Mouse (Mus musculus): Measurements from ENCODE around the gene Sgms1. TPM values are rescaled to one million over a fixed set of nuclear protein-coding genes. Genes with fewer than 3 reads are reported as not detected.

Sgms1 gene
- polyA plus RNA-seq, 1 experiment = 10.8 TPM

DNA sequence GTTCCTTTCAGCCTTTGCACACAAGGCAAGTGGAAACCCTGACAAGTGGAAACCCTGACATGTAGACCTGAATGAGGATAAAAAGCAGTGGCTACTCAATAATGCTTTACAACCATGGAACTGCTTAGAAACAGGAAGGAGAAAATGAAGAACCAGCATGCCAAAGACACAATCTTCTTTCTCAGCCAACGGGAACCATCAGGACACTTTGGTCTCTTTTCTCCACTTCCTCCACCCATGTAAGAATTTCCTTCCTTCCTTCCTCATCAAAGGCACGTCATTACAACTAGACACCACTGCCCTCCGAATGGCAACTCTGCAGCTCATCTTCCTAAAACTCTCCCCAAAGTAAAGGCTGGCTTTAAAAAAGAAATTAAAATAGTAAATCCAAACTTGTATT is 59.3 kb downstream of the Sgms1 start:
- Histone ChIP-seq H3K36me3 (replicated peaks; ENCODE audit: low read length) (peaks cover 30% of the 10 kb centered on the region), H3K4me3 (replicated peaks) (no peak overlapping the region), H3K4me1 (peaks cover 92% of the 10 kb centered on the region), H3K9me3 (no peaks in the 10 kb centered on the region), H3K27me3 (replicated peaks) (no peaks in the 10 kb centered on the region)
- no peak for TF ChIP-seq FLI1 (IDR thresholded peaks at IDR 0.05; ENCODE audit: low read length)
- no peak for TF ChIP-seq GATA1 (IDR thresholded peaks at IDR 0.05; ENCODE audit: borderline replicate concordance, low read length)

DNA sequence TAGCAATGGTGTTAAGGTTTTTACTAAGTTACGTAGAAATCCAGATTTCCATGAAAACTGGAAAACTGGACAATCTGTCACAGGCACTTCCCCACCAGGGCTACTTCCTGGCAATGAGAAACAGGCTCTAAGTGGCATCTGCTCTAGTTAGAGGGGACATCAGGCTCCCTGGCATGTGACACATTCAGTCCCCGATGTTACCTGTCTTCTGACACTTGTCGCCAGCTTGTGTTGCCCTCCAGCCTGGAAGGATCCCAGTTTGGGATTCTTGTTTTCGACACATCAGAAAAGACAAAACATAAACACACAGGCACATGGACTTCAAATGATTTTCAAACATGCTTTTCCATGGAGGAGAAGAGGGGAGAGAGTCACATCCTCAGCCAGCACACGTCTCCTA is 60.0 kb downstream of the Sgms1 start:
- H3K27me3 ChIP-seq (replicated peaks) = no peaks in the 10 kb centered on the region
- peaks cover 30% of the 10 kb centered on the region for H3K36me3 ChIP-seq (replicated peaks; ENCODE audit: low read length)
- no peaks in the 10 kb centered on the region for H3K9me3 ChIP-seq
- no peak overlapping the region for H3K4me3 ChIP-seq (replicated peaks)
- peaks cover 94% of the 10 kb centered on the region for H3K4me1 ChIP-seq
- TF ChIP-seq GATA1 (IDR thresholded peaks at IDR 0.05; ENCODE audit: borderline replicate concordance, low read length) (no peak), FLI1 (IDR thresholded peaks at IDR 0.05; ENCODE audit: low read length) (no peak)

DNA sequence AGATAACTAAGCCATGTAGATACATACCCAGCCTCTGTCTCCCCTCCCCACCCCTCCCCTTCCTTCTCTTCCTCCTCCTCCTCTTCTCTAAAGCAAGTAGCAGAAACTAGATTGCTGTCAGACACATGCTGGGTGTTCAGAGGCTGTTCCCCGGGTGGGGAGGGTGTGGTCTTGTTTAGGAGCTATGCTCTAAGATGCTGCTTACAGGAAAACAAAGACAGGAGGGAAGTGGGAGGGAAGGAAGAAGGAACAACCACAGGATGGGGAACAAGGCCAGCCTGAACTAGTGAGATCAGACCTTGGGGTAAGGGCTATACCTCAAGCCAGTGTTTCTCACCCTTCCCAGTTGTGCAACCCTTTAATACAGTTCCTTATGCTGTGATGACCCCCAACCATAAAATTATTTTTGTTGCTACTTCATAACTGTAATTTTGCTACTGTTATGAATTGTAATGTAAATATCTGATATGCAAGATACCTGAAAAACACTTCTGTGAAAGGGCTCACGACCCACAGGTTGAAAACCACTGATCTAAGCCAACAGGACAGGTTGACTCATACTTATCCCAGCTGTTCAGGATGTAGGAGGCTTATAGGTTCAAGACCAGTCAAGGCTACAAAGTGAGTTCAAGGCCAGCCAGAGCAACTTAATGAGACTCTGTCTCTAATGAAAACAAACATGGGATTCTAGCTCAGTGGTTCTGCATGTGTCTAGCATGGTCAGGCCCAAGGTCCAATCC is 61.3 kb downstream of the Sgms1 start:
- Histone ChIP-seq H3K27me3 (replicated peaks) (no peaks in the 10 kb centered on the region), H3K9me3 (no peaks in the 10 kb centered on the region), H3K4me3 (replicated peaks) (no peak overlapping the region), H3K4me1 (peaks cover 95% of the 10 kb centered on the region), H3K36me3 (replicated peaks; ENCODE audit: low read length) (peaks cover 27% of the 10 kb centered on the region)
- TF ChIP-seq FLI1 (IDR thresholded peaks at IDR 0.05; ENCODE audit: low read length) (no peak), GATA1 (IDR thresholded peaks at IDR 0.05; ENCODE audit: borderline replicate concordance, low read length) (no peak)

DNA sequence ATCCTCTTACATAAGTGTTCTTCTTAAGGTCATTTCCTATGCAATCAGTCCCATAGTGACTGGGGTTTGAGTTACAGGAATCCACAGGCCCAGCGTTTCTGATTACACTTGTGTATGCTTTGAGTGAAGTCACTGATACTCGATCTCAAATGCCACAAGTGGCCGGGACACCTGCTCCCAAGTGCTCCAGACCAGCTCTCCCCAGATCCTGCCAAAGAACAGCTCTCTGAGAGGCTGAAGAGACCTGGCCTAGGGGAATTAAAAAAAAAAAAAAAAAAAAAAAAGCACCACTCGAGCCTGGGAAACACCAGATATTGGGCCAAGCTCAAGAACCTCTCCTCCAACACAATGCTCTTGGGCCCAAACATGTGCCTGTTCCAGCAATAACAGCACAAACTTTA is 62.9 kb downstream of the Sgms1 start:
- peaks cover 33% of the 10 kb centered on the region for H3K36me3 ChIP-seq (replicated peaks; ENCODE audit: low read length)
- TF ChIP-seq FLI1 (IDR thresholded peaks at IDR 0.05; ENCODE audit: low read length) (no peak), GATA1 (IDR thresholded peaks at IDR 0.05; ENCODE audit: borderline replicate concordance, low read length) (no peak)
- H3K27me3 ChIP-seq (replicated peaks) = no peaks in the 10 kb centered on the region
- peaks cover 96% of the 10 kb centered on the region for H3K4me1 ChIP-seq
- H3K9me3 ChIP-seq = no peaks in the 10 kb centered on the region
- H3K4me3 ChIP-seq (replicated peaks) = no peak overlapping the region

DNA sequence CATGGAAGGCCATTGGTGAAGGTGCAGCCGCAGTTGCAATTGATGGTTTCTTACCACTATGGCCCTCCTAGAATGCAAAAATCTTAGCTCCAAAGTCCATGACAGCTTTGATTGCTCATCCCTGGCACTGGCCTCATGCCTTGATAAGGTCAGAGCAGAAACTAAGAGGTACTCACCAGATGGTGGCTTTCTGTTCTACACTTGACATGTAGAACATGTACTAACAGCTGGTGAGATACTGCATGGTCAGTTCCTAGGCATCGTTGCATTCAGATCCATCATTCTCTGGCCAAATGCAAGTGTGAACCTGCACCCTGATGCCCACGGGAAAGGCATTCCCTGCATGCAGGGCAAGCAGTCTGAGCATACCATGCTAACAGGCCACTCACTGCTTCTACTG is 63.4 kb downstream of the Sgms1 start:
- Histone ChIP-seq H3K4me3 (replicated peaks) (no peak overlapping the region), H3K4me1 (peaks cover 97% of the 10 kb centered on the region), H3K36me3 (replicated peaks; ENCODE audit: low read length) (peaks cover 33% of the 10 kb centered on the region)

DNA sequence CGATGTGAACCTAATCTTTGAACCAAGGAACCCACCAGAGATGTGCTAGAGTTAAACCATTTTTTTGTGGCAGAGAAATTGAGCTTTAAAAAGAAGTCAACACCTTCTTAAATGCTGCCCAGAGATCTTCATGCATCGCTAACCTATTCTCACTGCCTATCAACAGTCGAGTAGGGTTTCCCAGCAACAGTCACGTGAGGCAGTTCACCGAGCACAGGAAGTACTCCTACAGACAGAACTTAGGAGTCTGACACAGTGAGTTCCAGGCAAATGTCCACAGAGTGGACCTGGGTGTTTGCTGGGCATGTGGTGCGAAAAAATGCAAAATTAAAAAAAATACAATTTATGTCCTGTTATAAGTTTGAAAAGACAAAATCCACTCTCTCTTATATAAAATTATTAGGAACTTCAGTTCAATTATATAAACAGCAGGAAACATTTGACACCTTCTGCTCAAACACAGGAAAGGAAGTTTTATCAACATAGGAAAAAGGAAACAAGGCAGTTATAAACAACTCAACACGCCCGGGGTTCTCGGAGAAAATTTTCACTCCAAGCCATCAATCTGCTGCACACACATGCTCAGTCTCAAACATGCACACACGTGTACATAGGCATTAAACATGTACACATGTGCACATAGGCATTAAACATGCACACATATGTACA is 64.3 kb downstream of the Sgms1 start:
- Histone ChIP-seq H3K4me1 (peaks cover 97% of the 10 kb centered on the region), H3K4me3 (replicated peaks) (peak overlapping the region; percentile 71), H3K36me3 (replicated peaks; ENCODE audit: low read length) (peaks cover 32% of the 10 kb centered on the region), H3K9me3 (no peaks in the 10 kb centered on the region), H3K27me3 (replicated peaks) (no peaks in the 10 kb centered on the region)
- TF ChIP-seq GATA1 (IDR thresholded peaks at IDR 0.05; ENCODE audit: borderline replicate concordance, low read length) (no peak), FLI1 (IDR thresholded peaks at IDR 0.05; ENCODE audit: low read length) (no peak)

More for the DNA sequence above, 63.4 kb downstream of the Sgms1 start:
- Histone ChIP-seq H3K9me3 (no peaks in the 10 kb centered on the region), H3K27me3 (replicated peaks) (no peaks in the 10 kb centered on the region)
- TF ChIP-seq FLI1 (IDR thresholded peaks at IDR 0.05; ENCODE audit: low read length) = no peak
- no peak for TF ChIP-seq GATA1 (IDR thresholded peaks at IDR 0.05; ENCODE audit: borderline replicate concordance, low read length)

DNA sequence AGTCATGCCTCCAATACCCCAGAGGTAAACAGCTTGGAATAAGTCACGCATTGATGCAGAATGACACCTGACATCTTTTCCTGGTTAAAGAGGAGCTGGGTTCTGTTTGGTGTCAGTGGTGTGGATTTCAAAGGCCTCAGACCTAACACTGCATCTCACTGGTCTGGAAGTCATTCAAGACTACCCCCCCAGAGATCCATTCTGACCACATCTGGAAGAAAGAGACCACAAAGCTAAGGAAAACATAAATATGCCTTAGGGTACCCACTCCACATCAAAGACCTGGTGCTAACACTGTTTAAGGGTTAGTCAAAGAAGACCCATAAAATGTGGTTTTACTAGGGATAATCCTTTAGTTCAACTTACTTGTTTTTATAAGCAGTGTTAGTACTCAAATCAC is 65.0 kb downstream of the Sgms1 start:
- Histone ChIP-seq H3K36me3 (replicated peaks; ENCODE audit: low read length) (peaks cover 35% of the 10 kb centered on the region), H3K27me3 (replicated peaks) (no peaks in the 10 kb centered on the region), H3K4me3 (replicated peaks) (no peak overlapping the region), H3K4me1 (peaks cover 97% of the 10 kb centered on the region), H3K9me3 (no peaks in the 10 kb centered on the region)
- no peak for TF ChIP-seq GATA1 (IDR thresholded peaks at IDR 0.05; ENCODE audit: borderline replicate concordance, low read length)
- no peak for TF ChIP-seq FLI1 (IDR thresholded peaks at IDR 0.05; ENCODE audit: low read length)

DNA sequence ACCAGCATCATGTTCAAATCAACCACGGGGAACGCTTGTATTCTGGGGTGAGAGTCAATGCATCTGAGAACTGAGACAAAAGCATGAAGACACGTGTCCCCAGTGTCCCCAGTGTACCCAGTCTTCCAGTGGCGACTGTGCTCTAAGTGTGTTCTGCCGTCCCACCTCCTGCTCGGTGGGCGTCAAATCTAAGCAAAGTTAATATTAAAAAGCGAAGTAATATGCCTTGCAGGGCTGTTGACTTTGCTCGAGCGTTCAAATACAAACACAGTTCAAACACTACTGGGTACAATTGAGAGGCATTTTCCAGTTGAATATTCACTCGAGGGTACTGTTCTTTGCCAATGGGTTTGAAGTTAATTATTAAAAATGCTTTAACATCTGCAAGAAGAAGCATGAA is 66.4 kb downstream of the Sgms1 start:
- Histone ChIP-seq H3K4me3 (replicated peaks) (no peak overlapping the region), H3K9me3 (no peaks in the 10 kb centered on the region), H3K36me3 (replicated peaks; ENCODE audit: low read length) (peaks cover 36% of the 10 kb centered on the region), H3K27me3 (replicated peaks) (no peaks in the 10 kb centered on the region), H3K4me1 (peaks cover 97% of the 10 kb centered on the region)
- TF ChIP-seq GATA1 (IDR thresholded peaks at IDR 0.05; ENCODE audit: borderline replicate concordance, low read length) = no peak
- no peak for TF ChIP-seq FLI1 (IDR thresholded peaks at IDR 0.05; ENCODE audit: low read length)

DNA sequence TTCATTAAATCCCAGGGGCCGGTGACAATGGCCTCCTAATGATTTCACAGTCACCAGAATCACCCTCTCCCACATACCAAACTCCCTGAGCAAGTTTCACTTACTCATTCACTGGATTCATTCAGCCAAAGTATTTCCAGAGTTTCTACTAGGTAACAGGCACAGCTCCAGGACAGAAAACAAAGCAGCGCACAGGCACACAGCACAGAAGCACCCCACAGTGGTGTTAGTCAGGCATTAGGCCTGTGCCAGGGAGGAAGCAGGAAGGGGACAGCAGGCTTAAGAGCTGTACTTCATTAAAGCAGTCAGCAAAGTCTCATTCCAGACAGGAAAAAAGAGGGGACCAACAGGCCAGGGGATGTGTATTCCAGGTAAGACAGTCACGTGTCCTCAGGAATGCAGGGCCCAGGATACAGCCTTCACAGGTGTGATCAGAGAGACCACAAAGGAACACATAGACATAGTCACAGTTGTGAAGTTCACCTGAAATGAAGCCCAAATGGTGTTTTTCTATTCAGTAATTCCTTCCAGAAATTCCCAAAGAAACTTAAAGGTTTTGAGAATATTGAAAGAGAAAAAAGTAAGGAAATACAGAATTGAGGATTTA is 67.0 kb downstream of the Sgms1 start:
- H3K4me3 ChIP-seq (replicated peaks) = no peak overlapping the region
- no peak for TF ChIP-seq FLI1 (IDR thresholded peaks at IDR 0.05; ENCODE audit: low read length)
- TF ChIP-seq GATA1 (IDR thresholded peaks at IDR 0.05; ENCODE audit: borderline replicate concordance, low read length) = no peak
- H3K4me1 ChIP-seq = peaks cover 97% of the 10 kb centered on the region
- H3K36me3 ChIP-seq (replicated peaks; ENCODE audit: low read length) = peaks cover 36% of the 10 kb centered on the region
- H3K9me3 ChIP-seq = no peaks in the 10 kb centered on the region
- H3K27me3 ChIP-seq (replicated peaks) = no peaks in the 10 kb centered on the region

DNA sequence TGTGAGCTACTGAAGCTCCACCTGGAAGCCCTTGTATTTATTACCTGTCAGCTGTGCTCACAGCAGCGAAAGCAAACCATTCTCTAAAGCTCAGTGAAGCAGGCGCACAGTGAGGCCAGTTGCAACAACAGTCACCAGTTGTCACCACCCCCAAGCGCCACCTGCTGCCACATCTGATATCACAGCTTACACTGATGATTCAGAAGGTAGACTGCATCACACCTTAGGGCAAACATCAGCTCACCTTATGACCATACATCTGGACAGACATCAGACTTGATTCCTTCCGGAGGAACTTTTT is 69.2 kb downstream of the Sgms1 start:
- Histone ChIP-seq H3K4me3 (replicated peaks) (peak overlapping the region; percentile 6), H3K27me3 (replicated peaks) (no peaks in the 10 kb centered on the region), H3K36me3 (replicated peaks; ENCODE audit: low read length) (peaks cover 30% of the 10 kb centered on the region), H3K9me3 (no peaks in the 10 kb centered on the region), H3K4me1 (peaks cover 96% of the 10 kb centered on the region)
- TF ChIP-seq FLI1 (IDR thresholded peaks at IDR 0.05; ENCODE audit: low read length) = no peak
